Mouse (Mus musculus) large intestine, adult 2 months (tissue): ENCODE measurements around the gene Gm11555. TPM values are rescaled to one million over a fixed set of nuclear protein-coding genes. Genes with fewer than 3 reads are reported as not detected.
A peak's percentile ranks its signal among the peaks of the same experiment; 100 is the strongest.
"Not testable (repeated sequence)": the region's sequence is repeated elsewhere in the genome, so short reads cannot be mapped to it uniquely, and the experiment has no call there.

Experiments used
- DNase-seq: peaks from one replicate; pipeline ENCODE4 v3.0.0-alpha.2; 2012; ENCODE audit warnings: low read depth, low spot score
- WGBS: fragments of 180-500 bp; shearing (Covaris S2); methylation state at CpG from one replicate; pipeline ENCODE4 v1.1.7; 2018; 5-methylcytosine and 5-hydroxymethylcytosine counted together
- polyA plus RNA-seq: library from polyadenylated mRNA; depleted of rRNA; stranded (reverse); fragments of >200 nt; gene quantifications from 2 replicates; pipeline ENCODE4 v1.2.3, GENCODE M21; 2012; rRNA removed

Gene Gm11555
- polyA plus RNA-seq = not detected in 2 replicates

- WGBS = 78% methylated on average over 2 of the region's 2 CpGs
These were observed at the start of gene Gm11555 for GRCm38 (mm10) chr11:99650136-99650535. TSS of gene Gm11555 (minus strand) at chr11:99650236.

DNA sequence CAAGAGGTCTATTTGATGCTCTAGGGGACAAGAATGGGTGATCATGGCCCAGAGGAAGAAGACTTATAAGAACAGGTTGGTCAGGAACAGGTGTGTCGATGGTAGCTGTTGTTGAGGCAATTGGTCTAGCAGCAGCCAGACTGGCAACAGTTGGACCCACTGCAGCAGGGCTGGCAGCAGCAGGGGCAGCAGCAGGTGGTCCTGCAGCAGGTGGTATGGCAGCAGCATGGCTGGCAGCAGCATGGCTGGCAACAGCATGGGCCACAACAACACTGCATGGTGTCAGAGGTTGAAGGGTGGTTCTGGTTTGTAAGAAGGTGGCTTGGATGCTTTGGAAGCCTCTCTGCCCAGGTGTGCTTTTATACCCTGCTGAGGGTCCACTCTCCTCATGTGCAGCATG, 40.4 kb upstream of the Gm11555 start, which contains the start of gene Gm14190:
Gene Gm14190, minus strand, starts transcription at position 278 of the 400 bp plus-strand sequence.
- no peak for DNase-seq
- 82% methylated on average over 1 of the region's 1 CpGs for WGBS

More at GRCm38 (mm10) chr11:99650136-99650535, at the start of gene Gm11555:
- DNase-seq = no peak

- DNase-seq = not testable (repeated sequence)
- 85% methylated on average over 1 of the region's 1 CpGs for WGBS
These were observed 35.2 kb upstream of the Gm11555 start for GRCm38 (mm10) chr11:99685235-99685634.

DNA sequence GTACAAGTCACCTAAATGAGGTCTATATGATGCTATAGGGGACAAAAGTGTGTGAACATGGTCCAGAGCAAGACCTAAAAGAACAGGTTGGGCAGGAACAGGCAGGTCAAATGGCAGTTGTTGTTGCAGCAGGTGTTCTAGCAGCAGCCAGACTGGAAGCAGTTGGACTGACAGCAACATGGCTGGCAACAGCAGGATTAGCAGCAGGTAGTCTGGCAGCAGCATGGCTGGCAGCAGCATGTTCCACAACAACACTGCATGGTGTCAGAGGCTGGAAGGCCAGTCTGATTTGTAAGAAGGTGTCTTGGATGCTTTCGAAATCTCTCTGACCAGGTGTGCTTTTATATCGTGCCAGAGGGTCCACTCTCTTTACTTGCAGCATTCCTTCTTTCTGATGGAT, 33.4 kb upstream of the Gm11555 start:
- no peak for DNase-seq

GRCm38 (mm10) chr11:99665860-99666259, 15.8 kb upstream of the Gm11555 start, which contains the start of gene Krtap4-6:
TSS of gene Krtap4-6 (minus strand) at chr11:99665960.
- DNase-seq = no peak

More for the DNA sequence above, 33.4 kb upstream of the Gm11555 start:
- WGBS = 87% methylated on average over 2 of the region's 2 CpGs

- WGBS = 81% methylated on average over 10 of the region's 10 CpGs
- DNase-seq = no peak
These were observed 12.8 kb upstream of the Gm11555 start for GRCm38 (mm10) chr11:99662802-99663201.

DNA sequence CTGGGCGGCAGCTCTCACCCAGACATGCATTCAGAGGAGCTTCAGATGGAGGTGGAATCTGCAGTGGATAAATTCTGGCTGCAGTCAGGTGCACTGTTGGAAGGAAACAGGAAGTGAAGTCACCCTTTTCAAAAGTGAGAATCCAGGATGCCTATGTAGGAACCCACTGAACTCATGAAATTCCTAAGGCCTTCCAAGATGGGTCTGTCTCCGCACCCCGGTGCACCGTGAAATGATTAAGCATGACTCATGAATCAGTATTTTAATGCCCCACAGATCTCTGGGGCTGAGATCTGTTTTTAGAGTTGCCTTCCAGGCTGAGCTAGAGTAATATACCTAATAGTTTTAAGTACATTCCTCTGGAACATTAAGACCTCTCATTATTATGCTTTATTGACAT, 9.2 kb upstream of the Gm11555 start:
- 76% methylated on average over 4 of the region's 4 CpGs for WGBS
- DNase-seq = no peak

GRCm38 (mm10) chr11:99658467-99659010, 8.5 kb upstream of the Gm11555 start, which contains the start of gene Gm11563:
TSS of gene Gm11563 (minus strand) at chr11:99658960.
- not testable (repeated sequence) for DNase-seq
- 70% methylated on average over 10 of the region's 10 CpGs for WGBS

DNA sequence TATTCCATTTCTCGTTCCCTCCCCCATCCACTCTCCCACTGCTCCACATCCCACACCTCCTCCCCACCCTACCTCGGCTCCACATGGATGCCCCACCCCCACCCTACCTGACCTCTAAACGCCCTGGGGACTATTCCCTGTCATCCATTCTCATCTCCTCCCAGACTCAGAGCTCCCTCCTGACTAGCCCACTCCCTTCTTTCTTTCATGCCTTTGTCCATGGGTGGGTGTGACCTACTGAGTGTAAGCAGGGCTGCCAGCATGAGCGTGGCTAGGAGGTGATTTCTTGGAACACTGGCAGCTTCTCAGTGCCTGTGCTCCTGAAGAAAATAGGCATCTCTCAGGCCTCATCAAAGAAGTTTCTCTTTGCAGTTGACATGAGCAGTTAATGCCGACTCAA, 7.0 kb upstream of the Gm11555 start:
- WGBS = 47% methylated on average over 5 of the region's 5 CpGs

GRCm38 (mm10) chr11:99646444-99646843, 3.6 kb downstream of the Gm11555 start:
- DNase-seq = no peak
- WGBS = 88% methylated on average over 15 of the region's 15 CpGs

More for the DNA sequence above, 7.0 kb upstream of the Gm11555 start:
- no peak for DNase-seq

DNA sequence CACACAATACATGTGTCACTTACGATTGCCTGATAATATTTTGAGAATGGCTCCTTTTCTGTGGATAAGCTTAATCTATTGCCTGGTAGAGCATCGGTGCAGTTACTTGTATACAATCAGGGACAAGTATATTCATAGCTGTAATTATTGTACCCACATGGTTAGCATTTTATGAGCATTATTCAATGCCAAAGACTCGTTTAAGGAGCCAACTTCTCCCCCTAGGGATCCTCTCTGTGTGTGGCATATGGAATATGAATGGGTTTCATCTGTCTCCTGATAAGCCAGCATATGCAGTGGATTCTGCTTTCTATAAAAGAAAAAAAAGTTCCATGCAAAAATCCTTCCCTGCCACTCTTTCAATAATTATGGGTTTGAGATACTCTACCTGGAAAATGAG, 5.7 kb downstream of the Gm11555 start:
- no peak for DNase-seq
- 64% methylated on average over 3 of the region's 3 CpGs for WGBS

DNA sequence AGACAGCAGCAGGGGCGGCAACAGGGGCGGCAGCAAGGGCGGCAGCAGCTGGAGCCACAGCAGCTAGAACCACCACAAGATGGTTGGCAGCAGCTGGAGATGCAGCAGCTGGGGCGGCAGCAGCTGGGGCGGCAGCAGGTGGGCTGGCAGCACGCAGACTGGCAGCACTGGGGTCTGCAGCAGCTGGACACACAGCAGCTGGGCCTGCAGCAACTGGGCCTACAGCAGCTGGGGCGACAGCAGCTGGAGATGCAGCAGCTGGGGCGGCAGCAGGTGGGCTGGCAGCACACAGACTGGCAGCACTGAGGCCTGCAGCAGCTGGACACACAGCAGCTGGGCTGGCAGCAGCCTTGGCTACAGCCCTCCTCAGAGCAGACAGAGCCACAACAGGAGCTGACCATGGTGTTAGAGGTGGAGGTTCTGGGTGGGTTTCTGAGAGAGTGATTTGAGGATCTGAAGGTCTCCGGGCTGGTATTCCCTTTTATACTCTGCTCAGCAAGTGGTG, 6.3 kb downstream of the Gm11555 start, which contains the start of gene Krtap4-7:
Gene Krtap4-7, minus strand, starts transcription at position 455 of the 505 bp plus-strand sequence.
- not testable (repeated sequence) for DNase-seq
- 78% methylated on average over 9 of the region's 9 CpGs for WGBS

DNA sequence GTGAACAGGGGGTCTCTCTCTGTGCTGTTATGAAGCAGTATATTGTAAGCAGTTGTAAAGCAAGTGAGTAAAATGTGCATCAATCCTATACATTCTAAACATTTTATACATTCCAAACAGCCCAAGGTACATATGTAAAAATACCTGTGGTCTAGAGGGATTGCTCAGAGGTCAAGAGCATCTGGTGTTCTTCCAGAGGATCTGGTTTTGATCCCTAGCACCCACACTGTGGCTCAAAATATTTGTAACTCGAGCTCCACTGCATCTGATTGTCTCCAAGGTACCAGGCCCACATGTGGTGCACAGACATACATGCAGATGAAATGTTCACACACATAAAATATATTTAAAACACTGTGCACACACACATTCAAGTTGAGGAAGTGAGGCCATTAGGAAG, 9.1 kb downstream of the Gm11555 start:
- no peak for DNase-seq
- WGBS = 10% methylated on average over 1 of the region's 1 CpGs

DNA sequence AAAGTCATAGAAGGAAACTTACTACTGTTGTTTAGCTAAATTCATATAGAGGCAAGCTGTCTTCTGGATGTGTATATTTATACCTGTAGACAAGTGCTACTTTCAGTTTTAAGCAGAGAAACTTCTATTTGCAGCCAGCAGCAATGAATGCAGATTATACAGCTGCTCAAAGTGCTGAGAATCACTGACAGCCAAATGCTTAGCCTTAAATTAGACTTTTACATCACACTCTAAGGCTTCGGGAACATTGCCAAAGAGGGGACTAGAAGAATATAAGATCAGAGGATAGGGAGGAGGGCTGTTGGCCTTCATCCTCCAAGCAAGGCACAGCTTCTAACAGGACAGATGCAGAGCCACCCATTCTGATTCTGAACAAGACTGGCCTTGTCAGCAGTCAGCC, 12.9 kb downstream of the Gm11555 start:
- DNase-seq = no peak
- WGBS = 76% methylated on average over 1 of the region's 1 CpGs

- DNase-seq = no peak
- 52% methylated on average over 8 of the region's 8 CpGs for WGBS
These were observed 15.3 kb downstream of the Gm11555 start, which contains the start of gene Krtap4-2 for GRCm38 (mm10) chr11:99634653-99635134. TSS of gene Krtap4-2 (minus strand) at chr11:99635084.

DNA sequence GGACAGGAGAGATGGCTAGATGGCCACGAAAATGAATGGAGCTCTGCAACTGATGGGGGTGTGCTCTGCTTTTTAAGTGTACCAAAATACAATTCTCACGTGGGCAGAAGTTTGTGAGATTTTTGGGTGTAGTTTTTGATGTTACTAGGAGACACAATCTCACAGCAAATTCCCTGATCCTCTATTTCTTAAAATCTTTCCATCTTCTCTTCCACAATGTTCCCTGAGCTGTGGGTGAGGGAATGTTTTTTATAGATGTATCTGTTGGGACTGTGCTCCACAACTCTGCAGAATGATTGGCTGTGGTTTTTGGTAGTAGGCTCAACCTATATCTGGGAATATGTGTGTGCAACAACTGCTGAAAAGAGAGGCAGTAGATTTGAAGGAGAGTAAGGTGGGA, 16.7 kb downstream of the Gm11555 start:
- 56% methylated on average over 2 of the region's 2 CpGs for WGBS
- DNase-seq = no peak

DNA sequence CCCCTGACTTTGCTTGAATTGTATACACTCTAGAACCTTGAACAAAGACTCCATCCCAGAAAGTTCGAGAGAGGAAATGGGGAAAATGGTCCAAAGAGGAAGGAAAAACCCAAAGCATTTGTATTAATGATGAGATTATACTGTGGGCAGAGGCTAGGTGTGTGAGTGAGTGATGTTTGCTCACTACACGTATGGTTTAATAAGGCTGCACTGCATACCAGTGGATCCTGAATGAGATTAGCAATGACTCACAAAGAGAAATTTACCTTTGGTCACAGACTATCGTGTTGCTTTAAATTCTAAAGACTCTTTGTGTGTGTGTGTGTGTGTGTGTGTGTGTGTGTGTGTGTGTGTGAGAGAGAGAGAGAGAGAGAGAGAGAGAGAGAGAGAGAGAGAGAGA, 19.1 kb downstream of the Gm11555 start:
- DNase-seq = no peak
- 31% methylated on average over 3 of the region's 3 CpGs for WGBS

- WGBS = 65% methylated on average over 4 of the region's 4 CpGs
- no peak for DNase-seq
These were observed 21.9 kb downstream of the Gm11555 start, which contains the start of gene Krtap4-1 for GRCm38 (mm10) chr11:99628138-99628537. TSS of gene Krtap4-1 (minus strand) at chr11:99628238.

- WGBS = 67% methylated on average over 2 of the region's 2 CpGs
- DNase-seq = no peak
These were observed 29.7 kb downstream of the Gm11555 start, which contains the start of gene Gm11562 for GRCm38 (mm10) chr11:99620335-99620734. TSS of gene Gm11562 (minus strand) at chr11:99620435.

- DNase-seq = peak; percentile 31
- WGBS = 42% methylated on average over 3 of the region's 3 CpGs
These were observed 35.2 kb downstream of the Gm11555 start, which contains the start of gene Krtap2-4 for GRCm38 (mm10) chr11:99614796-99615363. TSS of gene Krtap2-4 (minus strand) at chr11:99614846.
